Mouse (Mus musculus) B cell, adult 2 months (primary cell): ENCODE data around the gene Pgam2.

Experiments
- DNase-seq, 2 experiments: peaks; one replicate each; pipeline ENCODE4 v3.0.0; 2022

Gene Pgam2

GRCm38 (mm10) chr11:5762633-5762982 is 40.9 kb downstream of the Pgam2 start:
- no peak for DNase-seq

GRCm38 (mm10) chr11:5761820-5762632 is 41.5 kb downstream of the Pgam2 start, which contains the start of gene Urgcp:
Gene Urgcp (minus strand): TSS chr11:5762376.
- peak; percentile 97 for DNase-seq

DNA sequence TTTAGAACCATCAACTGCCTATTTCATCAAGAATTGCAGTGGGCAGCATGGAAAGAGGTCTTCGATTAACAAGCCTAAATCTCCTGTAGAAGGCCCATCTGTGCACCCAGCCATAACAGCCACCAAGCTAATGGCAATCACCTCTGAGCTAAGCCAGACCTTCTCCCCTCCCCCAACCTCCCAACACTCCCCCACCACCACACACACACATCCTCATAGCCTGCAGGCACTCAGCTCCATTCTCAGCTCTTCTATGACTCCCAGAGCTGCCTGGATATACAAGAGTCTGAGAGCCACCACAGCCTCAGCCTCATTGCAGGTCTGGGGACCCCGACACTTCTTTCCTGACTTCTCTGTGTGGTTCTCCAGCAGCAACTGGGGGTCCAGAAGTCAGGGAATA is 49.8 kb downstream of the Pgam2 start:
- DNase-seq: no peak
